Mouse (Mus musculus) heart, embryonic 10.5 days (tissue): ENCODE results near the gene Zfp949. TPM values are rescaled to one million over a fixed set of nuclear protein-coding genes. Genes with fewer than 3 reads are reported as not detected.

ENCODE experiments used
- DNase-seq: peaks from one replicate; pipeline ENCODE4 v3.0.0-alpha.2; 2017; ENCODE audit warnings: low spot score
- H3K27ac ChIP-seq: fragments of 300-500 bp; sonication (generic); 2 replicates; pipeline ENCODE4 v1.5.1; 2016; ENCODE audit warnings: mild to moderate bottlenecking
- H3K27me3 ChIP-seq: fragments of 300-500 bp; sonication (generic); 2 replicates; pipeline ENCODE4 v1.6.1; 2016; ENCODE audit warnings: mild to moderate bottlenecking; ENCODE audit not compliant: poor library complexity, insufficient read depth, severe bottlenecking
- H3K36me3 ChIP-seq: fragments of 300-500 bp; sonication (generic); 2 replicates; pipeline ENCODE4 v1.6.1; 2016; ENCODE audit warnings: mild to moderate bottlenecking, moderate library complexity
- H3K4me1 ChIP-seq: fragments of 300-500 bp; sonication (generic); 2 replicates; pipeline ENCODE4 v1.6.1; 2016; ENCODE audit warnings: mild to moderate bottlenecking
- H3K4me3 ChIP-seq: fragments of 300-500 bp; sonication (generic); 2 replicates; pipeline ENCODE4 v1.5.1; 2016; ENCODE audit warnings: mild to moderate bottlenecking, moderate library complexity
- H3K9me3 ChIP-seq: fragments of 300-500 bp; sonication (generic); 2 replicates; pipeline ENCODE4 v1.6.1; 2016; ENCODE audit warnings: mild to moderate bottlenecking, moderate library complexity
- WGBS: fragments of 180-500 bp; shearing (Covaris S2); methylation state at CpG from one replicate; pipeline ENCODE4 v1.1.7; 2016; 5-methylcytosine and 5-hydroxymethylcytosine counted together
- polyA plus RNA-seq: library from polyadenylated mRNA; unstranded; fragments of >200 nt; fragmentation: Nextera tagmentation; extraction: Ambion mirVana; gene quantifications from 2 replicates; pipeline ENCODE4 v1.2.1, GENCODE M21; 2016

Gene Zfp949
- polyA plus RNA-seq, result 6.2 and 6.5 TPM in 2 replicates

GRCm38 (mm10) chr9:88547851-88548613 lies at the start of gene Zfp949:
Gene Zfp949 (plus strand): TSS chr9:88548020.
- peak; percentile 87 for DNase-seq
- under 1% methylated on average over 30 of the region's 30 CpGs for WGBS
- Histone ChIP-seq H3K36me3 (0 out of 2 replicates have a peak, but pooled peaks cover 5% of the 10 kb centered on the region), H3K27me3 (no peaks in the 10 kb centered on the region), H3K9me3 (no peaks in the 10 kb centered on the region), H3K27ac (peak within 1 kb of the TSS; percentile 88), H3K4me3 (peak within 1 kb of the TSS; percentile 90), H3K4me1 (peaks cover 13% of the 10 kb centered on the region; the same call in 1 of the 2 replicates)

GRCm38 (mm10) chr9:88500112-88500511 lies 47.7 kb upstream of the Zfp949 start:
- Histone ChIP-seq H3K27ac (no peak overlapping the region), H3K9me3 (no peaks in the 10 kb centered on the region), H3K4me3 (no peak overlapping the region), H3K27me3 (no peaks in the 10 kb centered on the region), H3K4me1 (no peaks in the 10 kb centered on the region), H3K36me3 (no peaks in the 10 kb centered on the region)
- no peak for DNase-seq
- 65% methylated on average over 2 of the region's 2 CpGs for WGBS

- Histone ChIP-seq H3K36me3 (no peaks in the 10 kb centered on the region), H3K27ac (no peak overlapping the region), H3K9me3 (no peaks in the 10 kb centered on the region), H3K4me1 (no peaks in the 10 kb centered on the region), H3K4me3 (no peak overlapping the region), H3K27me3 (no peaks in the 10 kb centered on the region)
- WGBS, result 80% methylated on average over 6 of the region's 6 CpGs
- DNase-seq, result no peak
Measured at GRCm38 (mm10) chr9:88501846-88502245, 46.0 kb upstream of the Zfp949 start.

- no peak overlapping the region for H3K4me3 ChIP-seq
- WGBS, result 85% methylated on average over 1 of the region's 1 CpGs
- H3K36me3 ChIP-seq, result peaks cover 6% of the 10 kb centered on the region
- no peaks in the 10 kb centered on the region for H3K9me3 ChIP-seq
- H3K4me1 ChIP-seq, result 0 out of 2 replicates have a peak, but pooled peaks cover 4% of the 10 kb centered on the region
- no peak overlapping the region for H3K27ac ChIP-seq
- no peak for DNase-seq
- H3K27me3 ChIP-seq, result no peaks in the 10 kb centered on the region
Measured at GRCm38 (mm10) chr9:88515546-88515945, 32.3 kb upstream of the Zfp949 start.

GRCm38 (mm10) chr9:88516361-88516995 lies 31.3 kb upstream of the Zfp949 start:
- DNase-seq, result no peak
- 0 out of 2 replicates have a peak, but pooled peaks cover 3% of the 10 kb centered on the region for H3K4me1 ChIP-seq
- 82% methylated on average over 3 of the region's 3 CpGs for WGBS
- H3K36me3 ChIP-seq, result peaks cover 15% of the 10 kb centered on the region
- H3K4me3 ChIP-seq, result no peak overlapping the region
- H3K27me3 ChIP-seq, result no peaks in the 10 kb centered on the region
- no peak overlapping the region for H3K27ac ChIP-seq
- H3K9me3 ChIP-seq, result no peaks in the 10 kb centered on the region

- Histone ChIP-seq H3K4me1 (0 out of 2 replicates have a peak, but pooled peaks cover 7% of the 10 kb centered on the region), H3K27ac (no peak overlapping the region), H3K9me3 (no peaks in the 10 kb centered on the region), H3K4me3 (no peak overlapping the region), H3K27me3 (no peaks in the 10 kb centered on the region), H3K36me3 (peaks cover 20% of the 10 kb centered on the region)
- no peak for DNase-seq
Measured at GRCm38 (mm10) chr9:88519390-88520121, 28.3 kb upstream of the Zfp949 start.

- WGBS, result 31% methylated on average over 2 of the region's 2 CpGs
- Histone ChIP-seq H3K4me1 (0 out of 2 replicates have a peak, but pooled peaks cover 7% of the 10 kb centered on the region), H3K4me3 (peak overlapping the region; percentile 72), H3K27me3 (no peaks in the 10 kb centered on the region), H3K36me3 (peaks cover 20% of the 10 kb centered on the region), H3K9me3 (no peaks in the 10 kb centered on the region), H3K27ac (no peak overlapping the region)
- DNase-seq, result no peak
Measured at GRCm38 (mm10) chr9:88520122-88520848, 27.5 kb upstream of the Zfp949 start.

- peaks cover 20% of the 10 kb centered on the region for H3K36me3 ChIP-seq
Measured at GRCm38 (mm10) chr9:88520849-88521483, 26.9 kb upstream of the Zfp949 start.

GRCm38 (mm10) chr9:88521961-88522568 lies 25.8 kb upstream of the Zfp949 start:
- DNase-seq, result no peak
- Histone ChIP-seq H3K36me3 (peaks cover 20% of the 10 kb centered on the region), H3K4me3 (peak overlapping the region; percentile 72), H3K27ac (peak overlapping the region; percentile 94), H3K4me1 (0 out of 2 replicates have a peak, but pooled peaks cover 7% of the 10 kb centered on the region), H3K27me3 (no peaks in the 10 kb centered on the region), H3K9me3 (no peaks in the 10 kb centered on the region)
- WGBS, result under 1% methylated on average over 10 of the region's 10 CpGs

More at GRCm38 (mm10) chr9:88520849-88521483, 26.9 kb upstream of the Zfp949 start:
- Histone ChIP-seq H3K4me3 (peak overlapping the region; percentile 72), H3K27ac (no peak overlapping the region), H3K4me1 (0 out of 2 replicates have a peak, but pooled peaks cover 7% of the 10 kb centered on the region), H3K9me3 (no peaks in the 10 kb centered on the region), H3K27me3 (no peaks in the 10 kb centered on the region)
- no peak for DNase-seq
- 34% methylated on average over 4 of the region's 4 CpGs for WGBS

- Histone ChIP-seq H3K4me3 (peak overlapping the region; percentile 72), H3K4me1 (0 out of 2 replicates have a peak, but pooled peaks cover 7% of the 10 kb centered on the region), H3K27ac (peak overlapping the region; percentile 94), H3K27me3 (no peaks in the 10 kb centered on the region), H3K36me3 (peaks cover 20% of the 10 kb centered on the region), H3K9me3 (no peaks in the 10 kb centered on the region)
- DNase-seq, result peak; percentile 99
- under 1% methylated on average over 69 of the region's 69 CpGs for WGBS
Measured at GRCm38 (mm10) chr9:88522569-88523334, 25.1 kb upstream of the Zfp949 start.

GRCm38 (mm10) chr9:88523335-88523668 lies 24.5 kb upstream of the Zfp949 start:
- H3K27me3 ChIP-seq, result no peaks in the 10 kb centered on the region
- no peak for DNase-seq
- H3K9me3 ChIP-seq, result no peaks in the 10 kb centered on the region
- H3K4me3 ChIP-seq, result peak overlapping the region; percentile 72
- WGBS, result under 1% methylated on average over 16 of the region's 16 CpGs
- peaks cover 20% of the 10 kb centered on the region for H3K36me3 ChIP-seq
- H3K27ac ChIP-seq, result peak overlapping the region; percentile 94
- H3K4me1 ChIP-seq, result 0 out of 2 replicates have a peak, but pooled peaks cover 7% of the 10 kb centered on the region
